Mouse (Mus musculus) limb, embryonic 12.5 days (tissue): Measurements from ENCODE around the gene Slit1. TPM values are rescaled to one million over a fixed set of nuclear protein-coding genes. Genes with fewer than 3 reads are reported as not detected.

Experiments
- ATAC-seq: fragments of 200-750 bp; cut with Nextera tagmentation; 2 replicates; pipeline ENCODE4 v1.8.0; 2017; ENCODE audit warnings: low read depth, moderate TSS enrichment; ENCODE audit not compliant: insufficient number of reproducible peaks, insufficient read depth, low FRiP score, low TSS enrichment
- H3K27ac ChIP-seq: fragments of 300-500 bp; sonication (generic); 2 replicates; pipeline ENCODE4 v1.5.1; 2016; ENCODE audit warnings: mild to moderate bottlenecking, moderate library complexity
- H3K27me3 ChIP-seq: fragments of 300-500 bp; sonication (generic); 2 replicates; pipeline ENCODE4 v1.6.1; 2016; ENCODE audit warnings: mild to moderate bottlenecking, moderate library complexity
- H3K36me3 ChIP-seq: fragments of 300-500 bp; sonication (generic); 2 replicates; pipeline ENCODE4 v1.6.1; 2016; ENCODE audit warnings: mild to moderate bottlenecking, moderate library complexity
- H3K4me1 ChIP-seq: fragments of 300-500 bp; sonication (generic); replicated peaks from 2 replicates; pipeline ENCODE4 v1.6.1; 2016
- H3K4me2 ChIP-seq: fragments of 300-500 bp; sonication (generic); 2 replicates; pipeline ENCODE4 v1.6.1; 2016; ENCODE audit warnings: mild to moderate bottlenecking, moderate library complexity
- H3K4me3 ChIP-seq: fragments of 300-500 bp; sonication (generic); replicated peaks from 2 replicates; pipeline ENCODE4 v1.5.1; 2016; ENCODE audit warnings: mild to moderate bottlenecking
- H3K9ac ChIP-seq: fragments of 300-500 bp; sonication (generic); replicated peaks from 2 replicates; pipeline ENCODE4 v1.6.1; 2016; ENCODE audit warnings: mild to moderate bottlenecking, moderate library complexity
- H3K9me3 ChIP-seq: fragments of 300-500 bp; sonication (generic); 2 replicates; pipeline ENCODE4 v1.6.1; 2016; ENCODE audit warnings: mild to moderate bottlenecking, moderate library complexity
- WGBS: fragments of 180-500 bp; shearing (Covaris S2); methylation state at CpG from one replicate; pipeline ENCODE4 v1.1.7; 2016; 5-methylcytosine and 5-hydroxymethylcytosine counted together
- polyA plus RNA-seq: library from polyadenylated mRNA; unstranded; fragments of >200 nt; fragmentation: Nextera tagmentation; extraction: Ambion mirVana; gene quantifications from 2 replicates; pipeline ENCODE4 v1.2.1, GENCODE M21; 2016

The Slit1 gene
- polyA plus RNA-seq, 1 experiment from 2014 or later, result 0.40 TPM

- Histone ChIP-seq H3K27me3 (0 out of 2 replicates have a peak, but pooled peaks cover 4% of the 10 kb centered on the region), H3K27ac (no peak overlapping the region), H3K9me3 (no peaks in the 10 kb centered on the region), H3K4me2 (no peak overlapping the region), H3K4me1 (peaks cover 12% of the 10 kb centered on the region), H3K4me3 (no peak overlapping the region), H3K36me3 (no peaks in the 10 kb centered on the region), H3K9ac (no peak overlapping the region)
- no peak for ATAC-seq
- WGBS, result 7% methylated on average over 2 of the region's 2 CpGs
Observed at GRCm38 (mm10) chr19:41723337-41723736, 20.1 kb downstream of the Slit1 start.

- peaks cover 16% of the 10 kb centered on the region for H3K4me1 ChIP-seq
Observed at GRCm38 (mm10) chr19:41719436-41719835, 24.0 kb downstream of the Slit1 start.

GRCm38 (mm10) chr19:41716233-41717218 lies 26.9 kb downstream of the Slit1 start:
- no peak overlapping the region for H3K27ac ChIP-seq
- H3K4me1 ChIP-seq, result peaks cover 12% of the 10 kb centered on the region
- no peaks in the 10 kb centered on the region for H3K36me3 ChIP-seq
- ATAC-seq, result 0 out of 2 replicates have a peak, but pooled peaks have one; percentile 39
- no peak overlapping the region for H3K4me3 ChIP-seq
- H3K9ac ChIP-seq, result no peak overlapping the region
- H3K27me3 ChIP-seq, result peaks cover 35% of the 10 kb centered on the region
- 20% methylated on average over 19 of the region's 19 CpGs for WGBS
- H3K9me3 ChIP-seq, result no peaks in the 10 kb centered on the region
- no peak overlapping the region for H3K4me2 ChIP-seq

More at GRCm38 (mm10) chr19:41719436-41719835, 24.0 kb downstream of the Slit1 start:
- Histone ChIP-seq H3K4me3 (no peak overlapping the region), H3K4me2 (no peak overlapping the region), H3K9ac (no peak overlapping the region), H3K9me3 (no peaks in the 10 kb centered on the region), H3K27me3 (peaks cover 32% of the 10 kb centered on the region), H3K36me3 (no peaks in the 10 kb centered on the region), H3K27ac (no peak overlapping the region)
- no peak for ATAC-seq
- 63% methylated on average over 8 of the region's 8 CpGs for WGBS

DNA sequence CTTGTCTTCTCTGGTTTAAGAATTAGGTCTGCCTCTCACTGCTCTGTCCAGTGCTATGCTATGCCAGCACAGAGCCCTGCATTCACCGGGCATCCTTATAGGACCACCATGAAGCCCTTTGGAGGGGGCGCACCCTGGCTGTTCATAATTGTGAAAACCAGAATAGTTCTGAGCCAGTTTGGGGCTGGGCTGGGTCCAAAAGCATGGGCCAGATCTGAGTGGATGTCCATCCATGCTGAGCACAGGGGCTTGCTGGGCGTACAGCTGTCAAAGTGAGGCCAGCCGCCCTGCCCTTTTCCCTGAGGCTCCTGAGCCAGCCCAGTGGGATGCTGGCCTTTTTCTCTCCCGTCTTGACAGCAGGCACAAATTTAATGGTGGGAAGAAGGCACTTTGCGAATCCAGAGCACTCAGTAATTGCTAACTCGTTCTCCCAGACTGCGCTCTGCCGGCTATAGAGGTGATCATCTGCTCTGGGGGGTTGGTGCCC lies 29.0 kb downstream of the Slit1 start:
- ATAC-seq, result no peak
- no peak overlapping the region for H3K4me3 ChIP-seq
- no peak overlapping the region for H3K27ac ChIP-seq
- H3K9me3 ChIP-seq, result no peaks in the 10 kb centered on the region
- peaks cover 12% of the 10 kb centered on the region for H3K4me1 ChIP-seq
- no peaks in the 10 kb centered on the region for H3K36me3 ChIP-seq
- 32% methylated on average over 9 of the region's 9 CpGs for WGBS
- no peak overlapping the region for H3K9ac ChIP-seq
- peaks cover 35% of the 10 kb centered on the region for H3K27me3 ChIP-seq
- no peak overlapping the region for H3K4me2 ChIP-seq

DNA sequence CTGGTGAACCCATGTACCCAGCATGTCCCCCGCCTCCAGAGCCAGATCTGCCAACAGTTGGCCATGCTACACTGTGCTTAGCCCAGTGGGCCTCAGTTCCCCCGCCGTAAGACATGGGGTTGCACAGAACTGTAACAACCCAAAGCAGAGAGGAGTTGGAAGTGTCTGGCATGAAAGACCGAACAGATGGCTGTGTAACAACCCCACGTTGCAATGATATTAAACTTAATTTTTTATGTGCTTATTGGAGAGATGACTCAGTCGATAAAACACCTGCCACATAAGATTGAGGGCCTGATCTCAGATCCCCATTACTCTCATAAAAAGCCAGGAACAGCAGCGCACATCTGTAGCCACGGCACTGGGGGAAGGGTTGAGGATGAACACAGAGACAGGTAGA lies 30.6 kb downstream of the Slit1 start:
- no peaks in the 10 kb centered on the region for H3K36me3 ChIP-seq
- no peak overlapping the region for H3K4me3 ChIP-seq
- no peak for ATAC-seq
- 84% methylated on average over 8 of the region's 8 CpGs for WGBS
- H3K4me1 ChIP-seq, result peaks cover 12% of the 10 kb centered on the region
- H3K27ac ChIP-seq, result no peak overlapping the region
- H3K9me3 ChIP-seq, result no peaks in the 10 kb centered on the region
- peaks cover 27% of the 10 kb centered on the region for H3K27me3 ChIP-seq
- H3K9ac ChIP-seq, result no peak overlapping the region
- H3K4me2 ChIP-seq, result no peak overlapping the region

DNA sequence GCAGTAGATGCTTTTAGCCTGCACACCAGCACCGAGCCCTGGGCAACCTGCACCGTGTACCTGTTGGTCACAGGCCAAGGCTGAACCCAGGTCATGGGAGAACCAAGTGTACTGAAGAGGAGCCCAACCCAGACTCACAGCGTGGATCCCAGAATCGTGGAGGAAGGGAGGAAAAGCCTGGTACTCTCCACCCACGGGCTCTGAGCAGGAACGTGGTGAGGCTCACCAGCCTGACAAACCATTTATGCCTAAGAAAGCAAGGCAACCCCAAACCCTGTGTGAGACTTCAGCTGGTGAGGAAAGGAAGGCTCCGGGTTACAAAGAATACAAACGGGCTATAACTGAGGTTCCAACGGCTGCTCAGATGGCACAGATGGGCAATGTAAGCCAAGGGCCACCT lies 31.8 kb downstream of the Slit1 start:
- H3K9me3 ChIP-seq, result no peaks in the 10 kb centered on the region
- WGBS, result 88% methylated on average over 9 of the region's 9 CpGs
- H3K27me3 ChIP-seq, result peaks cover 33% of the 10 kb centered on the region
- ATAC-seq, result no peak
- no peaks in the 10 kb centered on the region for H3K36me3 ChIP-seq
- H3K9ac ChIP-seq, result no peak overlapping the region
- peaks cover 18% of the 10 kb centered on the region for H3K4me1 ChIP-seq
- H3K4me2 ChIP-seq, result no peak overlapping the region
- no peak overlapping the region for H3K27ac ChIP-seq
- no peak overlapping the region for H3K4me3 ChIP-seq

- 85% methylated on average over 12 of the region's 12 CpGs for WGBS
- ATAC-seq, result no peak
- H3K4me2 ChIP-seq, result no peak overlapping the region
- H3K9me3 ChIP-seq, result no peaks in the 10 kb centered on the region
- peaks cover 15% of the 10 kb centered on the region for H3K4me1 ChIP-seq
- H3K9ac ChIP-seq, result no peak overlapping the region
- H3K27me3 ChIP-seq, result peaks cover 35% of the 10 kb centered on the region
- H3K27ac ChIP-seq, result no peak overlapping the region
- H3K36me3 ChIP-seq, result no peaks in the 10 kb centered on the region
- no peak overlapping the region for H3K4me3 ChIP-seq
Observed at GRCm38 (mm10) chr19:41709497-41710165, 33.8 kb downstream of the Slit1 start.

DNA sequence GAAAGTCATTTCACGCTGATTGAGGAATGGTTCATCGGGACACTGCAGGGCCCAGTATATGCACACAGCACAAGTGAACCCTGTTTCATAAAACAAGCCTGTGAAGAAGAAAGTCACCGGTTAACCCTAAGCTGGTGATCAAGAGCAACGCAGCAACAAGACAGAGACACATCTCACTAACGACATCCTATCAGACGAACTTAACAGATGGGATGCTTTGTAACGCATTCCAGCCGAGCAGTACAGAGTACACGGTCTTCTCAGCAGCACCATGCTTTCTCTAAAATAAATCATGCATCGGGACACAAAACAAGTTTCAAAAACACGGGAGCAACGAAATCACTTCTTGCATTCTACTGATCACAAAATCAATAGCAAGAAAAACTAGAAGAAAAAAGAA lies 35.6 kb downstream of the Slit1 start:
- Histone ChIP-seq H3K27ac (no peak overlapping the region), H3K9ac (no peak overlapping the region), H3K27me3 (peaks cover 31% of the 10 kb centered on the region), H3K4me2 (no peak overlapping the region), H3K36me3 (no peaks in the 10 kb centered on the region), H3K9me3 (no peaks in the 10 kb centered on the region), H3K4me1 (peaks cover 15% of the 10 kb centered on the region), H3K4me3 (no peak overlapping the region)
- WGBS, result 33% methylated on average over 12 of the region's 12 CpGs
- ATAC-seq, result no peak

GRCm38 (mm10) chr19:41706094-41706828 lies 37.2 kb downstream of the Slit1 start:
- WGBS, result 70% methylated on average over 17 of the region's 17 CpGs
- peaks cover 33% of the 10 kb centered on the region for H3K27me3 ChIP-seq
- ATAC-seq, result no peak
- no peak overlapping the region for H3K9ac ChIP-seq
- no peaks in the 10 kb centered on the region for H3K9me3 ChIP-seq
- H3K36me3 ChIP-seq, result no peaks in the 10 kb centered on the region
- H3K4me3 ChIP-seq, result no peak overlapping the region
- H3K4me2 ChIP-seq, result no peak overlapping the region
- peaks cover 15% of the 10 kb centered on the region for H3K4me1 ChIP-seq
- H3K27ac ChIP-seq, result no peak overlapping the region

DNA sequence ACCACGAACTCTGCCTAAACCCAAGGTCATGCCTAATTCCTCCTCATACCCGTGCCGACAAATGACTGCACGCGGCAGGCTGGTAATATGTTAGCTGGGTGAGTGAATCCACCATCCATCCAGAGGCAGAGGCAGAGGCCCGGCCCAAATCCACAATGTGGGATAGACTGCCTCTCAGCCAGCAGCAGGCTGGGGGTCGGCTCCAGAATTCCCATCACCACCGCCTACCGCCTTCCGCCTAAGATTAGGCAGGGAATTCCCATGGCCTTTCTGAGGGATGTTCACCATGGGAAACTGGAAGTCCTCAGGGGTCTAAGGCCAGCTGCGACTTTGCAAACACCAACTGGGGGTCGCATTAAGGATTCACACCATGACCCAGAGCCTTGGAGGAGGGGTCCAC lies 38.0 kb downstream of the Slit1 start:
- WGBS, result 46% methylated on average over 12 of the region's 12 CpGs
- H3K9me3 ChIP-seq, result no peaks in the 10 kb centered on the region
- no peak for ATAC-seq
- H3K4me3 ChIP-seq, result no peak overlapping the region
- H3K27me3 ChIP-seq, result peaks cover 40% of the 10 kb centered on the region
- no peak overlapping the region for H3K4me2 ChIP-seq
- H3K27ac ChIP-seq, result no peak overlapping the region
- no peaks in the 10 kb centered on the region for H3K36me3 ChIP-seq
- H3K4me1 ChIP-seq, result peaks cover 15% of the 10 kb centered on the region
- no peak overlapping the region for H3K9ac ChIP-seq

- H3K4me1 ChIP-seq, result peaks cover 28% of the 10 kb centered on the region
- H3K9me3 ChIP-seq, result no peaks in the 10 kb centered on the region
- H3K27ac ChIP-seq, result no peak overlapping the region
- WGBS, result 75% methylated on average over 6 of the region's 6 CpGs
- H3K36me3 ChIP-seq, result no peaks in the 10 kb centered on the region
- H3K4me3 ChIP-seq, result no peak overlapping the region
- no peak overlapping the region for H3K9ac ChIP-seq
- ATAC-seq, result no peak
- H3K27me3 ChIP-seq, result peaks cover 45% of the 10 kb centered on the region
- no peak overlapping the region for H3K4me2 ChIP-seq
Observed at GRCm38 (mm10) chr19:41702638-41703037, 40.8 kb downstream of the Slit1 start.
